Mouse (Mus musculus) bone marrow macrophage, adult 2 months (primary cell): ENCODE measurements around the gene Pdk2.

ENCODE experiments used
- CTCF ChIP-seq: IDR thresholded peaks from 2 replicates; pipeline ENCODE4 v1.5.1; 2012; ENCODE audit warnings: low read depth, mild to moderate bottlenecking, low read length, moderate library complexity
- POLR2A ChIP-seq: IDR thresholded peaks from 2 replicates; pipeline ENCODE4 v1.6.1; 2012; ENCODE audit warnings: mild to moderate bottlenecking, low read depth, low read length, borderline replicate concordance

GRCm38 (mm10) chr11:95085710-95086109 is 44.6 kb upstream of the Pdk2 start:
- no peak for TF ChIP-seq POLR2A
- no peak for TF ChIP-seq CTCF
